Mouse (Mus musculus) spleen, postnatal 10 days (tissue): ENCODE measurements around the gene Myo1h.

Experiments used
- DNase-seq, 2 experiments: peaks; one replicate each; pipeline ENCODE4 v3.0.0; 2021 to 2022; ENCODE audit warnings: low spot score in 2 of 2

Myo1h gene

GRCm38 (mm10) chr5:114393169-114393568 lies 104.2 kb downstream of the Myo1h start:
- DNase-seq = no peak

- DNase-seq = no peak
Measured at GRCm38 (mm10) chr5:114406592-114406991, 117.6 kb downstream of the Myo1h start.

- DNase-seq = no peak
Measured at GRCm38 (mm10) chr5:114407269-114407668, 118.3 kb downstream of the Myo1h start.

- DNase-seq = no peak
Measured at GRCm38 (mm10) chr5:114407810-114408209, 118.8 kb downstream of the Myo1h start.

- DNase-seq = no peak
Measured at GRCm38 (mm10) chr5:114408846-114409245, 119.9 kb downstream of the Myo1h start.

GRCm38 (mm10) chr5:114410429-114410828 lies 121.5 kb downstream of the Myo1h start:
- DNase-seq = no peak

- no peak for DNase-seq
Measured at GRCm38 (mm10) chr5:114412361-114412998, 123.5 kb downstream of the Myo1h start.

GRCm38 (mm10) chr5:114413067-114413735 lies 124.2 kb downstream of the Myo1h start:
- DNase-seq = no peak
